Mouse (Mus musculus): ENCODE results near the gene Yipf3.

Gene Yipf3

GRCm38 (mm10) chr17:46254106-46254505, 6.2 kb downstream of the Yipf3 start:
- DNase-seq (ENCODE audit: low read depth, low spot score) = peak; percentile 42

DNA sequence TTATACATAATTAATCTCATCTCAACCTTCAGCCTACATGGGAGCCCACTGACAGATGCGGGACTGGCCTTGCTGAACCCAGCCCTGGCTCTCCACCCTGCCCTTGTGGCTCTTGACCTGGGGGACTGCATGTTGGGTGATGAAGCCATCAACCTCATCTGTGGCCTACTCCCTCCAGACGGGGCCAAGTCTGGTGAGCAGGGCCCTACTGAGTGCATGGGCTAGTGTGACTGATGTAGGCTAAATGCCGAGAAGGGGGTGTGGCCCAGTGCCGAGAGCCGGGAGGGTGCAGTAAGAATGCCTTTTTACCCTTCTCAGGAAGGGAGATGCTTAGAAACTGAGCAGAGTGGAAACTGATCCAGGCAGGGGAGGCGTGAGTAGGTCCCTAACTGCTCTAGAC, 7.3 kb downstream of the Yipf3 start:
- no peak for DNase-seq (ENCODE audit: low read depth, low spot score)

DNA sequence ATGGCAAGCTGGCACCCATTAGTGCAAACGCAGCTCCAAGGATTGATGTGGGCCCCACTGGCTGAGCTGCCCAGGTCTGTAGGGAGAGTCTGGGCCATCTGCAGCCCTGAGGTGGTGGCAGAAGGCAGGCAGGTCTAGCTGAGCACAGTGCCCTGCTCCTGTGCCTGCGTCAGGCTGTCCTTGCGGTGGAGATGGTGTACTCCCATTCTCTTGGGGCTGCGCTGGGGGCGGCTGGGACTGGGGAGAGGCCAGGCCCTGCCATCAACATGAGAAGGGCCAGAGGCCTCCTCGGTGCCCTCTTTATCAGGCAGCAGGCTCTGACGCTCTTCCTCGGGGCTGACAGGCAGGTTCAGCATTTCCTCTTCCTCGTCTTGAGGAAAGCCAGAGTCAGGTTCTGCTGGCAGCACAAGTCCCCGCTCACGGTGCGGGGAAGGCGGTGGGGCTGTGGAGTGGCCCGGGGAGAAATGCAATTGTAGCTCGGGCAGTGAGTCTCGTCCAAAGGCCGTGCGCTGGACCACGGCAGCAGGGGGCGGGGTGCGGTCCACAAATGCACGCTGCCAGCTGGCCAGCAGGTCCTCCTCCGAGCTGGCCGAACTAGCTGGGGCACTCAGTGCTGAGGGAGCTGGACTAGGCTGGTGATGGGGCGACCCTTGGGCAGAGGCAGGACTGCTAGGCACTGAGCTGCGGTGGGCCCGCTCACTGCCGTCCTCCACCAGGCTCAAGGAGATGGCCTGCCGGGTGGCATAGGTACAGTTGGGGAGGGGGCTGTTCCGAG, 10.6 kb downstream of the Yipf3 start:
- peak; percentile 46 for DNase-seq (ENCODE audit: low read depth, low spot score)

DNA sequence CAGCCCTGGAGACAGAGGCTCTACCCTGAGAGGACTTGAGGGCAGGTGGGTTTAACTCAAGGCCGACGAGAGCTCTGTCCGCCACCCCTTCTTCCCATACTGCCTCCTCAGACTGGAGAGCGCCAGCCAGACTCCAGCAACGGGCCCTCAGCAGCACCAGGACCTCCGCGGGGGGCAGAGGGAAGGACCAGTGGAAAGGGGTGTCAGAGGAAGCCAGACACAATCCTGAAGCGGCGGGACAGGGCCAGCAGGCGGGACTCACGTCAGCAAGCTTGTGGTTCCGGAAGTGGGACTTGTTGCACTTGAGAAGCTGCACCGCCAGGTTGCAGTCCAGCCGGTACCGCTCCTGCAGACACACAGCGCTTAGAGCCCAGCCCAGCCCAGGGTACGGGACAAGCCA, 11.8 kb downstream of the Yipf3 start:
- DNase-seq (ENCODE audit: low read depth, low spot score) = peak; percentile 36

GRCm38 (mm10) chr17:46262201-46262694, 14.4 kb downstream of the Yipf3 start:
- DNase-seq (ENCODE audit: low read depth, low spot score) = no peak

DNA sequence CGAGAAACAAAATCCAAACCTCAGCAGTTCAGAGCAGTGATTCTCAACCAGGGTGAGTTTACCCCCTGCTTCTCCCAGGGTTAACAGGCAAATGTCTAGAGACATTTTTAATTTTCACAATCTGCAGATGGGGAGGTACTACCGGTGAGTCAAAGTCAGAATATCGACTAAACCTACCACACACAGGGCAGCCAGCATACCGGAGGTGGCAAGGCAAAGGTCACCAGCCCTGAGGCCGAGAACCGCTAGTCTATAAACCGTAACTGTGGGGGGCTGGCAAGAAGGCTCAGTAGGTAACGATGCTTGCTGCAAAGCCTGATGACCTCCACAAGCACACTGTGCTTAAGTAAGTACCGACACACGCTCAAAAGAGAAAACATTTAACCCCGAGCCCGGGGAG, 17.6 kb downstream of the Yipf3 start:
- no peak for DNase-seq (ENCODE audit: low read depth, low spot score)

DNA sequence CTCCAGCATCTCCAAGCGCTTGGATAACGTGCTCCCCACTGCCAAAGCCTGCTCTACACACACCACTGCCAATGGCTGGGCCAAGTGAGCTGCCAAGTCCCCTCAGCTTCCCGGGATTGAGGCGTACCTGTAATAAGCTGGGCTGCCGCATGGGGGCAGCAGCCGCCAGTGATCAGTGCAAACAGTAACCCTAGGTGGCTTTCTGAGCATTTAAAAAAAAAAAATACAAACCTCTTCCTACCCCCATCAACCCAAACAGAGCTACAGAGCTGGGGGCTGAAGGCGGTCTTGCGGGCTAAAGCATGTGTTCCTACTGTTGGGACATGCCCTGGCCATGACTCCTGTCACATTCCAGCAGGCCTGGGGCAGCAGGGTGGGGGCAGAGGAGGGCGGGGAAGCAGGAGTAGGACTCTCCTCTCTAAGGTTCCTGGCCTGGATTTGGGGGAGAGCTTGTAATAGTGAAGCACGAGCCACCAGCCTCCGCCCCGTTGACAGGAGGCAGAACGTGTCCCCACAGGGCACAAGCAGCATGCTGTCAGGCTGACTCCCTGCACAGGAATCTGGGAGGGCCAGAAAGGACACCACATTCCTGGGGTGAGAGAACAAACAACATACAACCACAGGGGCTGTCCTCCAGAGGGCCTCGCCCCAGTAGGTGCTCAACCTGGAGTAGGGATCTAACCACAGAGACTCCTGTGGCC, 18.2 kb downstream of the Yipf3 start:
- DNase-seq (ENCODE audit: low read depth, low spot score) = peak; percentile 89

GRCm38 (mm10) chr17:46266986-46267385, 19.1 kb downstream of the Yipf3 start:
- peak; percentile 43 for DNase-seq (ENCODE audit: low read depth, low spot score)

- no peak for DNase-seq (ENCODE audit: low read depth, low spot score)
These were observed 19.6 kb downstream of the Yipf3 start for GRCm38 (mm10) chr17:46267511-46267910.

GRCm38 (mm10) chr17:46268026-46268720, 20.3 kb downstream of the Yipf3 start:
- DNase-seq (ENCODE audit: low read depth, low spot score) = no peak

- no peak for DNase-seq (ENCODE audit: low read depth, low spot score)
These were observed 22.1 kb downstream of the Yipf3 start for GRCm38 (mm10) chr17:46269771-46270534.

GRCm38 (mm10) chr17:46272058-46272457, 24.2 kb downstream of the Yipf3 start:
- no peak for DNase-seq (ENCODE audit: low read depth, low spot score)

DNA sequence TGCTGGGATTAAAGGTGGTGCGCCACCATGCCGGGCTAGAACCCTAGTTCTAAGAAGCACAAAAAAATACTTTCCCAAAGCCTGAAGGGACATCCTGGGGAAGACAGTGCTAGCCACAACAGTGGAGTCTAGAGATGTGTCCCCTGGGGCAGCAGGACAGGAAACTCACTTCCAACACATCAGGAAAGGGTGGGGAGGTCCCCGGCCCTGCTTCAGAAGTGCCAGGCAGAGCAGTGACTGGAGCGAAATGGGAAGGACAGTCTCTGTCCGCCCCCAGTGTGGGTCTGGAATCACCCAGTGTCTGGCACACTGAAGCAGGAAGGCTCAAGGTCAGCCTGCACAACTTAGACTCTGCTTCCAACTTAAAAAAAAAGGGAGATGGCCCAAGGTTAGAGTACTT, 24.8 kb downstream of the Yipf3 start:
- no peak for DNase-seq (ENCODE audit: low read depth, low spot score)

- DNase-seq (ENCODE audit: low read depth, low spot score) = peak; percentile 25
These were observed 25.9 kb downstream of the Yipf3 start for GRCm38 (mm10) chr17:46273803-46274236.

- no peak for DNase-seq (ENCODE audit: low read depth, low spot score)
These were observed 26.6 kb downstream of the Yipf3 start for GRCm38 (mm10) chr17:46274465-46274864.

- DNase-seq (ENCODE audit: low read depth, low spot score) = no peak
These were observed 27.2 kb downstream of the Yipf3 start for GRCm38 (mm10) chr17:46275034-46275433.

DNA sequence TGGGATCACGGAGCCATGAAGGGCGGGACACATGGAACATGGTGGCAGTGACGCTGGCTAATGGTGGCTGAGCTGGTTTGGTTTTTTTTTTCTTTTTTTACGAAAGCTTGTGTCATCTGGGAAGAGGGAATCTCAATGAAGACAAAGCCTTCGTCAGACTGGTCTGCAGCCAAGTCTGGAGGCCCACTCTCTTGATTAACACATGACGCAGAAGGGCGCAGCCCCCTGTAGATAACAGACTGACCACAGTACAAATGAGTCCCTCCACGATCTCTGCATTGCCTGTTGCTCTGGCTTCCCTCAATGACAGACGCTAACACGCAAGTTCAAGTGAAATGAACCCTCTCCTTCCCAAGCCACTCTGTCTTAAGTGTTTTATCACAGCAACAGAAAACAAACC, 27.6 kb downstream of the Yipf3 start:
- DNase-seq (ENCODE audit: low read depth, low spot score) = no peak

DNA sequence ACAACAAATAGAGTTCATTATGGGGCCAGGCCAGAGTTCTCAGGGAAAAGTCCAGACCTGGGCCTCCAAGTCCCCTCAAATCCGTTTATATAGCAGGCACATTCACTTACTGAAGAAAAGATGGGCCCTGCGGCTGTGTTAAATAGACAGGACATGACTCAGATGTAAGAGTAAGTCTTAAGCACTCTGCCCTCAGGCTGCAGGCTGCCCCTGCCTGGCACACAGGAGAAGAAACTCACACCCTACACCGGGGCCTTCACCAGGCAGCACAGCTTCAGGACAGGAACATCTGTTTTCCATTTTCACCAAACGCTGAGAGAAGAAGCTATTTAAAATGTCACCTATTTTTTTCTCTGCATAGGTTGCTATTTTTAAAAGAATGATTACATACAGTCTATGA, 29.7 kb downstream of the Yipf3 start:
- no peak for DNase-seq (ENCODE audit: low read depth, low spot score)

- DNase-seq (ENCODE audit: low read depth, low spot score) = no peak
These were observed 30.3 kb downstream of the Yipf3 start for GRCm38 (mm10) chr17:46278011-46278765.

DNA sequence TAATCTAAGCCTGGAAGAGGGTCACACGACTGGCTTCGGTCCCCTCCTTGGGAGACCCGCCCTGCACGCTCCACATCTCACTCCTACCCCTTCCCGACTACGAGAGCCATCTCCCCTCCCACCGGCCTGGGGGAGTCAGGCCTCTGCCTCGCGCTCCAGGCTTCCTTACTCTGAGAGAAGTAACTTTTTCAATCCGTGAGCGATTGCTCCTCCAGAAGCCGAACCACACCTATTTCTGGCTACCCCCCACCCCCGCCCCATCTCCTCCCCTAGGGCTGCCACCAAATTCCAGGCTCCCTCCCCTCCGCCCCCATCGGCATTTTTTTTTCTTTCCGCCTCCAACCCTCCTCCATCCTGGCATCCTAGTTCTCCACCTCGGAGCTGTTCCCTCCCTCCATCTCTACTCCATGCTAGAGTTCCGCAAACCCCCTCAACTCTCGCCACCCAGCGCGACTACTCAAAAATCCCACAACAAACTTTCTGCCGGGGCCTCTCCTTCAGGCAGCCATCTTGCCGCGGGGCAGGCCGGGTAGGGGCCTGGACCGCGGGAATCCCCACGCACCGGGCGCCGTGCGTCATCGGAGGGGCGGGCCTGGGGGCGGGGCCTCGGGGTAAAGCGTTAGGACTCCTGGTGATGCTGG, 34.7 kb downstream of the Yipf3 start, which contains the start of gene Tjap1:
TSS of gene Tjap1 (minus strand) at position 544 of the 641 bp plus-strand sequence.
- peak; percentile 97 for DNase-seq (ENCODE audit: low read depth, low spot score)

All from ZHBTc4 (cell line).